Mouse (Mus musculus): ENCODE measurements around the gene Fbxo17. TPM values are rescaled to one million over a fixed set of nuclear protein-coding genes. Genes with fewer than 3 reads are reported as not detected.

Fbxo17 gene
- polyA plus RNA-seq, 1 experiment from 2014 or later: 6.1 TPM

GRCm38 (mm10) chr7:28726600-28726999 lies 10.0 kb downstream of the Fbxo17 start:
- Histone ChIP-seq H3K27ac (ENCODE audit: low read length) (no peak overlapping the region), H3K9me3 (ENCODE audit: control insufficient read depth, low read length) (0 out of 2 replicates have a peak, but pooled peaks cover 2% of the 10 kb centered on the region), H3K4me3 (ENCODE audit: low read length) (no peak overlapping the region), H3K27me3 (replicated peaks; ENCODE audit: control insufficient read depth, insufficient read depth, low read length) (no peaks in the 10 kb centered on the region), H3K9ac (ENCODE audit: low read depth, low read length) (no peak overlapping the region), H3K4me1 (ENCODE audit: control insufficient read depth, insufficient read depth, low read length) (no peaks in the 10 kb centered on the region), H3K36me3 (ENCODE audit: control insufficient read depth, insufficient read depth, low read length) (no peaks in the 10 kb centered on the region), H3K4me2 (ENCODE audit: low read depth, low read length) (peak overlapping the region; percentile 10; the same call in 1 of the 2 replicates)
- peak; percentile 59; the same call in 1 of the 2 replicates for ATAC-seq
- WGBS: 7% methylated on average over 14 of the region's 14 CpGs

GRCm38 (mm10) chr7:28727649-28728340 lies 11.2 kb downstream of the Fbxo17 start:
- 57% methylated on average over 10 of the region's 10 CpGs for WGBS
- no peak for ATAC-seq

GRCm38 (mm10) chr7:28732341-28733142 lies 15.9 kb downstream of the Fbxo17 start:
- Histone ChIP-seq H3K27ac (ENCODE audit: low read length) (no peak overlapping the region), H3K4me2 (ENCODE audit: low read depth, low read length) (peak overlapping the region; percentile 61), H3K9ac (ENCODE audit: low read depth, low read length) (peak overlapping the region; percentile 48; the same call in 1 of the 2 replicates), H3K36me3 (ENCODE audit: control insufficient read depth, insufficient read depth, low read length) (peaks cover 4% of the 10 kb centered on the region; the same call in 1 of the 2 replicates), H3K27me3 (replicated peaks; ENCODE audit: control insufficient read depth, insufficient read depth, low read length) (no peaks in the 10 kb centered on the region), H3K4me1 (ENCODE audit: control insufficient read depth, insufficient read depth, low read length) (peaks cover 8% of the 10 kb centered on the region), H3K9me3 (ENCODE audit: control insufficient read depth, low read length) (no peaks in the 10 kb centered on the region), H3K4me3 (ENCODE audit: low read length) (peak overlapping the region; percentile 49)
- ATAC-seq: peak; percentile 94
- 2% methylated on average over 58 of the region's 58 CpGs for WGBS

More at GRCm38 (mm10) chr7:28727649-28728340, 11.2 kb downstream of the Fbxo17 start:
- H3K9me3 ChIP-seq (ENCODE audit: control insufficient read depth, low read length): no peaks in the 10 kb centered on the region
- H3K27me3 ChIP-seq (replicated peaks; ENCODE audit: control insufficient read depth, insufficient read depth, low read length): no peaks in the 10 kb centered on the region
- H3K27ac ChIP-seq (ENCODE audit: low read length): no peak overlapping the region
- H3K4me3 ChIP-seq (ENCODE audit: low read length): no peak overlapping the region
- H3K36me3 ChIP-seq (ENCODE audit: control insufficient read depth, insufficient read depth, low read length): no peaks in the 10 kb centered on the region
- H3K4me1 ChIP-seq (ENCODE audit: control insufficient read depth, insufficient read depth, low read length): peaks cover 4% of the 10 kb centered on the region
- H3K4me2 ChIP-seq (ENCODE audit: low read depth, low read length): no peak overlapping the region
- H3K9ac ChIP-seq (ENCODE audit: low read depth, low read length): no peak overlapping the region

- H3K4me1 ChIP-seq (ENCODE audit: control insufficient read depth, insufficient read depth, low read length): peaks cover 8% of the 10 kb centered on the region
- no peaks in the 10 kb centered on the region for H3K9me3 ChIP-seq (ENCODE audit: control insufficient read depth, low read length)
- ATAC-seq: no peak; the same call in none of the 2 replicates
- H3K36me3 ChIP-seq (ENCODE audit: control insufficient read depth, insufficient read depth, low read length): peaks cover 4% of the 10 kb centered on the region; the same call in 1 of the 2 replicates
- peak overlapping the region; percentile 61 for H3K4me2 ChIP-seq (ENCODE audit: low read depth, low read length)
- peak overlapping the region; percentile 49 for H3K4me3 ChIP-seq (ENCODE audit: low read length)
- WGBS: 18% methylated on average over 11 of the region's 11 CpGs
- no peaks in the 10 kb centered on the region for H3K27me3 ChIP-seq (replicated peaks; ENCODE audit: control insufficient read depth, insufficient read depth, low read length)
- H3K27ac ChIP-seq (ENCODE audit: low read length): no peak overlapping the region
- H3K9ac ChIP-seq (ENCODE audit: low read depth, low read length): peak overlapping the region; percentile 6; the same call in 1 of the 2 replicates
Observed at GRCm38 (mm10) chr7:28733211-28733610, 16.6 kb downstream of the Fbxo17 start.

GRCm38 (mm10) chr7:28735701-28736100 lies 19.1 kb downstream of the Fbxo17 start:
- Histone ChIP-seq H3K4me3 (ENCODE audit: low read length) (no peak overlapping the region), H3K4me1 (ENCODE audit: control insufficient read depth, insufficient read depth, low read length) (peaks cover 8% of the 10 kb centered on the region), H3K9ac (ENCODE audit: low read depth, low read length) (no peak overlapping the region), H3K36me3 (ENCODE audit: control insufficient read depth, insufficient read depth, low read length) (peaks cover 4% of the 10 kb centered on the region; the same call in 1 of the 2 replicates), H3K9me3 (ENCODE audit: control insufficient read depth, low read length) (no peaks in the 10 kb centered on the region), H3K27ac (ENCODE audit: low read length) (no peak overlapping the region), H3K4me2 (ENCODE audit: low read depth, low read length) (no peak overlapping the region), H3K27me3 (replicated peaks; ENCODE audit: control insufficient read depth, insufficient read depth, low read length) (no peaks in the 10 kb centered on the region)
- ATAC-seq: no peak
- 81% methylated on average over 6 of the region's 6 CpGs for WGBS

- H3K9me3 ChIP-seq (ENCODE audit: control insufficient read depth, low read length): no peaks in the 10 kb centered on the region
- WGBS: 95% methylated on average over 21 of the region's 21 CpGs
- no peak overlapping the region for H3K4me3 ChIP-seq (ENCODE audit: low read length)
- no peaks in the 10 kb centered on the region for H3K27me3 ChIP-seq (replicated peaks; ENCODE audit: control insufficient read depth, insufficient read depth, low read length)
- no peak overlapping the region for H3K27ac ChIP-seq (ENCODE audit: low read length)
- no peak overlapping the region for H3K4me2 ChIP-seq (ENCODE audit: low read depth, low read length)
- H3K9ac ChIP-seq (ENCODE audit: low read depth, low read length): no peak overlapping the region
- peaks cover 4% of the 10 kb centered on the region; the same call in 1 of the 2 replicates for H3K36me3 ChIP-seq (ENCODE audit: control insufficient read depth, insufficient read depth, low read length)
- ATAC-seq: no peak
- H3K4me1 ChIP-seq (ENCODE audit: control insufficient read depth, insufficient read depth, low read length): peaks cover 2% of the 10 kb centered on the region; the same call in 1 of the 2 replicates
Observed at GRCm38 (mm10) chr7:28739829-28740228, 23.2 kb downstream of the Fbxo17 start.

GRCm38 (mm10) chr7:28740949-28741348 lies 24.3 kb downstream of the Fbxo17 start:
- Histone ChIP-seq H3K4me1 (ENCODE audit: control insufficient read depth, insufficient read depth, low read length) (peaks cover 2% of the 10 kb centered on the region; the same call in 1 of the 2 replicates), H3K27ac (ENCODE audit: low read length) (peak overlapping the region; percentile 18; the same call in 1 of the 2 replicates), H3K9ac (ENCODE audit: low read depth, low read length) (peak overlapping the region; percentile 80), H3K36me3 (ENCODE audit: control insufficient read depth, insufficient read depth, low read length) (peaks cover 4% of the 10 kb centered on the region; the same call in 1 of the 2 replicates), H3K27me3 (replicated peaks; ENCODE audit: control insufficient read depth, insufficient read depth, low read length) (no peaks in the 10 kb centered on the region), H3K4me3 (ENCODE audit: low read length) (peak overlapping the region; percentile 53), H3K9me3 (ENCODE audit: control insufficient read depth, low read length) (no peaks in the 10 kb centered on the region), H3K4me2 (ENCODE audit: low read depth, low read length) (peak overlapping the region; percentile 61)
- no peak for ATAC-seq
- 30% methylated on average over 9 of the region's 9 CpGs for WGBS

GRCm38 (mm10) chr7:28741368-28741708 lies 24.7 kb downstream of the Fbxo17 start:
- WGBS: under 1% methylated on average over 13 of the region's 13 CpGs
- peaks cover 4% of the 10 kb centered on the region; the same call in 1 of the 2 replicates for H3K36me3 ChIP-seq (ENCODE audit: control insufficient read depth, insufficient read depth, low read length)
- H3K9ac ChIP-seq (ENCODE audit: low read depth, low read length): peak overlapping the region; percentile 80
- peak; percentile 27 for ATAC-seq
- peak overlapping the region; percentile 61 for H3K4me2 ChIP-seq (ENCODE audit: low read depth, low read length)
- no peaks in the 10 kb centered on the region for H3K27me3 ChIP-seq (replicated peaks; ENCODE audit: control insufficient read depth, insufficient read depth, low read length)
- peak overlapping the region; percentile 18 for H3K27ac ChIP-seq (ENCODE audit: low read length)
- no peaks in the 10 kb centered on the region for H3K9me3 ChIP-seq (ENCODE audit: control insufficient read depth, low read length)
- peak overlapping the region; percentile 53 for H3K4me3 ChIP-seq (ENCODE audit: low read length)
- peaks cover 2% of the 10 kb centered on the region; the same call in 1 of the 2 replicates for H3K4me1 ChIP-seq (ENCODE audit: control insufficient read depth, insufficient read depth, low read length)

All from intestine, embryonic 16.5 days (tissue).